Comparison of ENCODE assay signal across 9 mouse cellular contexts in genomic region chr2:167278751-167279526, GRCm38 (mm10). TPM values are rescaled to one million over a fixed set of nuclear protein-coding genes. Genes with fewer than 3 reads are reported as not detected.
DNase-seq lines count a peak whose midpoint lies in the region; ATAC-seq and TF ChIP-seq lines count a peak whose summit lies in the region.
"Had no signal": no experiment of that assay in that cellular context is flagged by ENCODE, and none has a peak within 500 bp of the region (broad histone marks: within the 10 kb centered on the region; RNA-seq: fewer than 3 reads in every experiment).

No protein-coding gene starts in this region.

- H3K4me3 ChIP-seq in cerebellum, adult 2 months (replicated peaks; ENCODE audit: insufficient read depth, low read depth, low read length), result no peak overlapping the region
- H3K4me3 ChIP-seq in forebrain, postnatal 0 days (ENCODE audit: low read depth, low read length), result no peak overlapping the region
- H3K4me3 ChIP-seq: myocyte had no signal

- WGBS in cerebellum, adult 2 months, result 40% methylated on average over 17 of the region's 17 CpGs
- 57% methylated on average over 17 of the region's 17 CpGs for WGBS in forebrain, postnatal 0 days

- H3K27me3 ChIP-seq in cerebellum, adult 2 months (ENCODE audit: control insufficient read depth, insufficient read depth, low read length), result no peaks in the 10 kb centered on the region
- no peaks in the 10 kb centered on the region for H3K27me3 ChIP-seq in forebrain, postnatal 0 days (ENCODE audit: insufficient read depth, low read length)

- peak; percentile 53 for DNase-seq in right cerebral cortex, adult 18-20 months
- no peak for DNase-seq in right cerebral cortex, postnatal 36 days (ENCODE audit: low spot score in 2 of 2)
- DNase-seq in cerebellum, adult 2 months, result peak; percentile 49 to 65
- peak; percentile 69 for DNase-seq in forebrain, postnatal 0 days
- peak; percentile 44 to 50 for DNase-seq in left cerebral cortex, postnatal 36 days (ENCODE audit: low spot score in 2 of 2)
- peak; percentile 71 for DNase-seq in mesoderm, embryonic 11.5 days (ENCODE audit: low read depth, low spot score)
- peak; percentile 40 to 41 for DNase-seq in spleen, postnatal 36 days (ENCODE audit: low spot score in 2 of 2)

- no peak for TF ChIP-seq POLR2A in cerebellum, adult 2 months (IDR thresholded peaks at IDR 0.05; ENCODE audit: borderline replicate concordance, insufficient read depth, low read length)

- TF ChIP-seq CTCF in cerebellum, adult 2 months (IDR thresholded peaks at IDR 0.05; ENCODE audit: borderline replicate concordance, insufficient read depth, low read depth, low read length), result peak; percentile 95
- TF ChIP-seq CTCF in forebrain, postnatal 0 days (IDR thresholded peaks at IDR 0.05; ENCODE audit: low read depth), result peak; percentile 87

- H3K27ac ChIP-seq in cerebellum, adult 2 months (ENCODE audit: insufficient read depth, low read length), result no peak overlapping the region
- no peak overlapping the region for H3K27ac ChIP-seq in forebrain, postnatal 0 days (ENCODE audit: low read depth, low read length)

- no peak overlapping the region for H3K4me2 ChIP-seq in forebrain, postnatal 0 days (ENCODE audit: low read depth)

- no peak overlapping the region for H3K9ac ChIP-seq in forebrain, postnatal 0 days

- ATAC-seq in forebrain, postnatal 0 days, result peak; percentile 43; the same call in 1 of the 2 replicates
- ATAC-seq in inflammation-experienced regulatory T-cells, adult 6 months, result peak; percentile 35

- intact Hi-C loops in left cerebral cortex, postnatal 36 days (cut with DNase I), result loop anchor here (1.0 to 5.0 kb wide), 3 partner anchors 57 to 206 kb away; no protein-coding TSS in a partner anchor

- no peaks in the 10 kb centered on the region; the same call in 1 of the 2 replicates for H3K4me1 ChIP-seq in cerebellum, adult 2 months (ENCODE audit: control insufficient read depth, insufficient read depth, low read length)
- H3K4me1 ChIP-seq in forebrain, postnatal 0 days (ENCODE audit: insufficient read depth), result no peaks in the 10 kb centered on the region

- H3K9me3 ChIP-seq in forebrain, postnatal 0 days (ENCODE audit: low read length), result no peaks in the 10 kb centered on the region

- no peaks in the 10 kb centered on the region for H3K36me3 ChIP-seq in forebrain, postnatal 0 days (ENCODE audit: insufficient read depth)

RNA-seq across cellular contexts. Expression of gene Ptgis, which starts 38.5 kb away (rescaled TPM):
- 1.8 and 2.0 TPM in 2 replicates for polyA plus RNA-seq in cerebellum, adult 2 months (2012; rRNA removed)
- total RNA-seq in forebrain, postnatal 0 days (2014; rRNA removed), result 2.5 and 4.0 TPM in 2 replicates
- 2.5 and 2.8 TPM in 2 replicates for polyA plus RNA-seq in forebrain, postnatal 0 days (2015; fragmentation: Nextera tagmentation; extraction: Ambion mirVana)
- polyA plus RNA-seq in inflammation-experienced regulatory T-cells, adult 6 months (2017; shearing (Covaris generic)), result not detected
- 1 to 10 TPM; 1.6 to 1.8 TPM for total RNA-seq in left cerebral cortex, postnatal 36 days (2021)

Comparison
In these comparisons a context has a peak if more than half of its experiments do, and no peak if none do; other contexts are left out.
1. DNase-seq: peak in right cerebral cortex, adult 18-20 months (single experiment), cerebellum, adult 2 months (2 of 2), forebrain, postnatal 0 days (single experiment), left cerebral cortex, postnatal 36 days (2 of 2), mesoderm, embryonic 11.5 days (single experiment) and spleen, postnatal 36 days (2 of 2); none in right cerebral cortex, postnatal 36 days (0 of 2).